Comparison of ENCODE assay signal across 12 mouse cellular contexts in genomic region chr16:21457639-21458369, GRCm38 (mm10). TPM values are rescaled to one million over a fixed set of nuclear protein-coding genes. Genes with fewer than 3 reads are reported as not detected.
DNase-seq lines count a peak whose midpoint lies in the region; ATAC-seq and TF ChIP-seq lines count a peak whose summit lies in the region.
"Had no signal": no experiment of that assay in that cellular context is flagged by ENCODE, and none has a peak within 500 bp of the region (broad histone marks: within the 10 kb centered on the region; RNA-seq: fewer than 3 reads in every experiment).

No protein-coding gene starts in this region.

- H3K27me3 ChIP-seq in kidney, embryonic 15.5 days: no peaks in the 10 kb centered on the region
- H3K27me3 ChIP-seq in limb, embryonic 15.5 days: no peaks in the 10 kb centered on the region
- H3K27me3 ChIP-seq in hindbrain, embryonic 16.5 days (replicated peaks; ENCODE audit: control insufficient read depth, insufficient read depth, low read length): no peaks in the 10 kb centered on the region
- H3K27me3 ChIP-seq: midbrain, embryonic 15.5 days had no signal

- H3K4me1 ChIP-seq in kidney, embryonic 15.5 days: no peaks in the 10 kb centered on the region
- no peaks in the 10 kb centered on the region for H3K4me1 ChIP-seq in embryonic fibroblast, embryonic 13.5 days (ENCODE audit: control insufficient read depth, insufficient read depth, low read length)
- H3K4me1 ChIP-seq in limb, embryonic 15.5 days: peaks cover 21% of the 10 kb centered on the region
- H3K4me1 ChIP-seq in hindbrain, embryonic 16.5 days (ENCODE audit: control insufficient read depth, insufficient read depth, low read depth, low read length): no peaks in the 10 kb centered on the region
- H3K4me1 ChIP-seq: midbrain, embryonic 15.5 days had no signal

- H3K9ac ChIP-seq in kidney, embryonic 15.5 days: no peak overlapping the region
- H3K9ac ChIP-seq in limb, embryonic 15.5 days: no peak overlapping the region
- H3K9ac ChIP-seq in hindbrain, embryonic 16.5 days (ENCODE audit: low read depth, low read length): no peak overlapping the region
- H3K9ac ChIP-seq: midbrain, embryonic 15.5 days had no signal

- DNase-seq in kidney, postnatal 4 days: no peak
- peak; percentile 70 for DNase-seq in NIH3T3 (ENCODE audit: low read depth)
- no peak for DNase-seq in gastrocnemius, postnatal 36 days
- DNase-seq in retina, embryonic 14.5 days (ENCODE audit: low spot score): no peak
- DNase-seq: cerebellum, adult 8-10 months; lung, postnatal 36 days had no signal

- intact Hi-C loops in gastrocnemius, postnatal 36 days (cut with DNase I): no loop called here

- no peak overlapping the region for H3K4me2 ChIP-seq in kidney, embryonic 15.5 days
- H3K4me2 ChIP-seq in limb, embryonic 15.5 days: no peak overlapping the region
- H3K4me2 ChIP-seq in hindbrain, embryonic 16.5 days (ENCODE audit: low read length): no peak overlapping the region
- H3K4me2 ChIP-seq: midbrain, embryonic 15.5 days had no signal

- H3K4me3 ChIP-seq in kidney, embryonic 15.5 days (replicated peaks): no peak overlapping the region
- no peak overlapping the region for H3K4me3 ChIP-seq in embryonic fibroblast, embryonic 13.5 days (ENCODE audit: insufficient read depth, low read length)
- H3K4me3 ChIP-seq in limb, embryonic 15.5 days: no peak overlapping the region
- H3K4me3 ChIP-seq in hindbrain, embryonic 16.5 days (ENCODE audit: low read length): no peak overlapping the region
- H3K4me3 ChIP-seq: midbrain, embryonic 15.5 days had no signal

- ATAC-seq in kidney, embryonic 15.5 days (replicated peaks; ENCODE audit: low FRiP score): no peak
- peak; percentile 88 for ATAC-seq in limb, embryonic 15.5 days (ENCODE audit: insufficient number of reproducible peaks, low FRiP score, low TSS enrichment, low read depth)
- ATAC-seq in hindbrain, embryonic 16.5 days: no peak
- ATAC-seq: midbrain, embryonic 15.5 days had no signal

- H3K27ac ChIP-seq in kidney, embryonic 15.5 days: 0 out of 2 replicates have a peak overlapping the region, but pooled peaks have one; percentile 27
- H3K27ac ChIP-seq in embryonic fibroblast, embryonic 13.5 days (ENCODE audit: insufficient read depth, low read length): 0 out of 2 replicates have a peak overlapping the region, but pooled peaks have one; percentile 26
- H3K27ac ChIP-seq in limb, embryonic 15.5 days: peak overlapping the region; percentile 73
- no peak overlapping the region for H3K27ac ChIP-seq in hindbrain, embryonic 16.5 days (ENCODE audit: low read depth, low read length)
- H3K27ac ChIP-seq: kidney, postnatal 0 days; midbrain, embryonic 15.5 days had no signal

- 75% methylated on average over 14 of the region's 14 CpGs for WGBS in kidney, embryonic 15.5 days
- 36% methylated on average over 14 of the region's 14 CpGs for WGBS in limb, embryonic 15.5 days
- WGBS in hindbrain, embryonic 16.5 days: 76% methylated on average over 14 of the region's 14 CpGs

- no peak for TF ChIP-seq POLR2A in embryonic fibroblast, embryonic 13.5 days (IDR thresholded peaks at IDR 0.05; ENCODE audit: low read depth, low read length)

- no peaks in the 10 kb centered on the region for H3K9me3 ChIP-seq in kidney, embryonic 15.5 days (replicated peaks)
- no peaks in the 10 kb centered on the region for H3K9me3 ChIP-seq in limb, embryonic 15.5 days
- no peaks in the 10 kb centered on the region for H3K9me3 ChIP-seq in hindbrain, embryonic 16.5 days (ENCODE audit: control insufficient read depth, low read length)
- H3K9me3 ChIP-seq: midbrain, embryonic 15.5 days had no signal

- peaks cover 44% of the 10 kb centered on the region for H3K36me3 ChIP-seq in kidney, embryonic 15.5 days
- peaks cover 11% of the 10 kb centered on the region for H3K36me3 ChIP-seq in limb, embryonic 15.5 days
- peaks cover 9% of the 10 kb centered on the region; the same call in 1 of the 2 replicates for H3K36me3 ChIP-seq in hindbrain, embryonic 16.5 days (ENCODE audit: control insufficient read depth, insufficient read depth, low read length)

- no peak for TF ChIP-seq CTCF in embryonic fibroblast, embryonic 13.5 days (IDR thresholded peaks at IDR 0.05; ENCODE audit: borderline replicate concordance, insufficient read depth, low read length)

RNA-seq across cellular contexts. Expression of gene Vps8, which starts 34.9 kb away (rescaled TPM):
- polyA plus RNA-seq in kidney, embryonic 15.5 days (2015; fragmentation: Nextera tagmentation; extraction: Ambion mirVana): 14.1 and 15.5 TPM in 2 replicates
- polyA plus RNA-seq in embryonic fibroblast, embryonic 13.5 days (2011; ENCODE audit: insufficient read length, low read depth, missing spikeins): 27.3 and 29.5 TPM in 2 replicates
- polyA plus RNA-seq in limb, embryonic 15.5 days (2015; fragmentation: Nextera tagmentation; extraction: Ambion mirVana): 14.5 and 16.5 TPM in 2 replicates
- 1 to 10 TPM; 5.9 to 7.7 TPM for total RNA-seq in gastrocnemius, postnatal 36 days (2021)
- polyA plus RNA-seq in hindbrain, embryonic 16.5 days (2015; fragmentation: Nextera tagmentation; extraction: Ambion mirVana): 33.1 and 38.3 TPM in 2 replicates
